Mouse (Mus musculus): ENCODE measurements around the gene Zfp597. TPM values are rescaled to one million over a fixed set of nuclear protein-coding genes. Genes with fewer than 3 reads are reported as not detected.
"Not testable (repeated sequence)": the region's sequence is repeated elsewhere in the genome, so short reads cannot be mapped to it uniquely, and the experiment has no call there.

The Zfp597 gene
- polyA plus RNA-seq, 1 experiment from 2014 or later: 6.4 TPM

DNA sequence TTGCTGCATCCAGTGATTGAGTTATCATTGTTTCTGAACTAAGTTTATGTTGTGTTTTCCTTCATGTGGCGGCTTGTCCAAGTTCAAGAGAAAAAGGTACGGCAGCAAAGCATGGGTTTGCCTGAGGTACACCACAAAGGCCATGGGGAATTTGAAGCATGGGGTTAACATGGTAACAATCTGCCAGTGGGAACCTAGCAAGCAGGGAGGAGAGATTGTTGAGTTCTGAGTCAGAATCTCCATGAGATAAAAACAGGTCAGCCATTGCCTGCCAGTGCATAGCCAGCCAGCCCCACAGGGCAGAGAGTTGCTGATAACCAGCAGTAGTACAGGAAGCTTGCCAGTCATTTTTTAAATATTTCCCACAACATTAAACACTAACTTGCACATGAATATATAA is 64.2 kb downstream of the Zfp597 start:
- Histone ChIP-seq H3K27me3 (no peaks in the 10 kb centered on the region), H3K4me3 (no peak overlapping the region), H3K4me1 (no peaks in the 10 kb centered on the region), H3K4me2 (replicated peaks) (no peak overlapping the region), H3K36me3 (no peaks in the 10 kb centered on the region), H3K9me3 (no peaks in the 10 kb centered on the region), H3K27ac (no peak overlapping the region), H3K9ac (no peak overlapping the region)
- 86% methylated on average over 2 of the region's 2 CpGs for WGBS
- ATAC-seq (ENCODE audit: low FRiP score, low read depth): no peak

- not testable (repeated sequence) for H3K4me3 ChIP-seq; H3K4me1 ChIP-seq; H3K4me2 ChIP-seq (replicated peaks); ATAC-seq (ENCODE audit: low FRiP score, low read depth); H3K27me3 ChIP-seq; H3K27ac ChIP-seq; H3K9me3 ChIP-seq; H3K9ac ChIP-seq; H3K36me3 ChIP-seq
- 80% methylated on average over 6 of the region's 6 CpGs for WGBS
Observed at GRCm38 (mm10) chr16:3814667-3815066, 69.7 kb downstream of the Zfp597 start.

Small RNAs within 50 kb of the gene (microRNA-seq; reads per million reads assigned to microRNA genes)
- gene Gm23493: not detected

Other genes with a start within 250 kb of the Zfp597 start
- not detected in 2 replicates for gene Mefv, start 166.5 kb downstream of the Zfp597 start, polyA plus RNA-seq (2015; fragmentation: Nextera tagmentation; extraction: Ambion mirVana)
- 58.6 and 59.4 TPM in 2 replicates for gene Zfp263, start 140.5 kb downstream of the Zfp597 start, polyA plus RNA-seq (2015; fragmentation: Nextera tagmentation; extraction: Ambion mirVana)
- not detected in 2 replicates for gene Olfr15, start 53.7 kb downstream of the Zfp597 start, polyA plus RNA-seq (2015; fragmentation: Nextera tagmentation; extraction: Ambion mirVana)
- gene Zfp174, start 37.3 kb downstream of the Zfp597 start, polyA plus RNA-seq (2015; fragmentation: Nextera tagmentation; extraction: Ambion mirVana): 1.6 and 1.8 TPM in 2 replicates
- gene Naa60, start 12.2 kb downstream of the Zfp597 start, polyA plus RNA-seq (2015; fragmentation: Nextera tagmentation; extraction: Ambion mirVana): 55.8 and 59.1 TPM in 2 replicates
- 4.3 and 6.2 TPM in 2 replicates for gene Gm20695, start 87 bp upstream of the Zfp597 start, polyA plus RNA-seq (2015; fragmentation: Nextera tagmentation; extraction: Ambion mirVana)
- 6.9 and 8.1 TPM in 2 replicates for gene 1700037C18Rik, start 24.1 kb upstream of the Zfp597 start, polyA plus RNA-seq (2015; fragmentation: Nextera tagmentation; extraction: Ambion mirVana)
- gene Cluap1, start 24.2 kb upstream of the Zfp597 start, polyA plus RNA-seq (2015; fragmentation: Nextera tagmentation; extraction: Ambion mirVana): 31.1 and 31.3 TPM in 2 replicates
- gene Nlrc3, start 92.1 kb upstream of the Zfp597 start, polyA plus RNA-seq (2015; fragmentation: Nextera tagmentation; extraction: Ambion mirVana): 0.87 and 1.2 TPM in 2 replicates
- 16.7 and 18.6 TPM in 2 replicates for gene Slx4, start 119.2 kb upstream of the Zfp597 start, polyA plus RNA-seq (2015; fragmentation: Nextera tagmentation; extraction: Ambion mirVana)
- gene Dnase1, start 152.4 kb upstream of the Zfp597 start, polyA plus RNA-seq (2015; fragmentation: Nextera tagmentation; extraction: Ambion mirVana): 6.2 and 6.7 TPM in 2 replicates
- gene Trap1, start 193.3 kb upstream of the Zfp597 start, polyA plus RNA-seq (2015; fragmentation: Nextera tagmentation; extraction: Ambion mirVana): 77.5 and 85.2 TPM in 2 replicates